Mouse (Mus musculus) lung, postnatal 0 days (tissue): ENCODE measurements around the gene Mab21l1. TPM values are rescaled to one million over a fixed set of nuclear protein-coding genes. Genes with fewer than 3 reads are reported as not detected.
A peak's percentile ranks its signal among the peaks of the same experiment; 100 is the strongest.

Source experiments
- ATAC-seq: fragments of 200-750 bp; cut with Nextera tagmentation; 2 replicates; pipeline ENCODE4 v1.8.0; 2017; ENCODE audit warnings: moderate library complexity
- DNase-seq: peaks from one replicate; pipeline ENCODE4 v3.0.0-alpha.2; 2016; ENCODE audit warnings: low spot score
- H3K27ac ChIP-seq: fragments of 300-500 bp; sonication (generic); 2 replicates; pipeline ENCODE4 v1.5.1; 2014; ENCODE audit warnings: antibody characterized with exemption, mild to moderate bottlenecking, low read length, mixed read lengths
- H3K27me3 ChIP-seq: fragments of 300-500 bp; sonication (generic); replicated peaks from 2 replicates; pipeline ENCODE4 v1.6.1; 2014; ENCODE audit warnings: low read length, mixed read lengths; ENCODE audit not compliant: insufficient read depth
- H3K36me3 ChIP-seq: fragments of 300-500 bp; sonication (generic); 2 replicates; pipeline ENCODE4 v1.6.1; 2014; ENCODE audit warnings: low read length, mixed read lengths; ENCODE audit not compliant: insufficient read depth
- H3K4me1 ChIP-seq: fragments of 300-500 bp; sonication (generic); 2 replicates; pipeline ENCODE4 v1.6.1; 2014; ENCODE audit warnings: antibody characterized with exemption, low read depth, low read length, mixed read lengths; ENCODE audit not compliant: insufficient read depth
- H3K4me2 ChIP-seq: fragments of 300-500 bp; sonication (generic); replicated peaks from 2 replicates; pipeline ENCODE4 v1.6.1; 2014; ENCODE audit warnings: low read depth, mild to moderate bottlenecking, low read length, moderate library complexity, mixed read lengths
- H3K4me3 ChIP-seq: fragments of 300-500 bp; sonication (generic); 2 replicates; pipeline ENCODE4 v1.5.1; 2014; ENCODE audit warnings: low read depth, low read length
- H3K9ac ChIP-seq: fragments of 300-500 bp; sonication (generic); replicated peaks from 2 replicates; pipeline ENCODE4 v1.6.1; 2014; ENCODE audit warnings: low read depth, mild to moderate bottlenecking
- H3K9me3 ChIP-seq: fragments of 300-500 bp; sonication (generic); 2 replicates; pipeline ENCODE4 v1.6.1; 2016; ENCODE audit warnings: low read length, mixed read lengths
- CTCF ChIP-seq: IDR thresholded peaks from 2 replicates; pipeline ENCODE4 v1.5.1; 2016; ENCODE audit warnings: antibody characterized with exemption, mild to moderate bottlenecking
- EP300 ChIP-seq: IDR thresholded peaks from 2 replicates; pipeline ENCODE4 v1.6.1; 2016; ENCODE audit warnings: antibody characterized with exemption, mild to moderate bottlenecking, control low read depth
- WGBS: fragments of 180-500 bp; shearing (Covaris S2); extraction: QIAGEN DNeasy Blood & Tissue Kit; methylation state at CpG from one replicate; pipeline ENCODE4 v1.1.7; 2014; 5-methylcytosine and 5-hydroxymethylcytosine counted together
- polyA plus RNA-seq: library from polyadenylated mRNA; unstranded; fragments of >200 nt; fragmentation: Nextera tagmentation; extraction: Ambion mirVana; gene quantifications from 2 replicates; pipeline ENCODE4 v1.2.1, GENCODE M21; 2015

Mab21l1 gene
- polyA plus RNA-seq, 1 experiment from 2014 or later = not detected

DNA sequence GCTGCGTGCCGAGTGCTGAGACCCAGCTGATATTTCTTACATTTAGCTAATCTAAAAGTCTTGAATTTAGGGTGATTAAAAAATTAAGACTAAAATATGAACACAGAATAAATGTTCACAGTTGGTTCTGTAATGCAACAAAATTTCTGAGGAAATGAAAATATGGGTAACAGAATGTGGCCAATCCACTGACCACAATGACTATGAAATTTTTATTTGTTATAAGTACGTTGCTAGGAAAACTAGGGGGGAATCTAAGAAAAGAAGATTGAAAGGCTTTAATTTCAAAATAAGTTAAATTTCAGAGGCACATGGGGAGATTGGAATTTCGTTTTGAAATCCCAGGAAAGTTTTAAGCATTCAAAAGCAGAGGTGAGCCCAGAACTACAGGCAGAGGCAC, 8.3 kb downstream of the Mab21l1 start:
- H3K4me2 ChIP-seq = no peak overlapping the region
- no peak overlapping the region for H3K9ac ChIP-seq
- 84% methylated on average over 4 of the region's 4 CpGs for WGBS
- peaks cover 6% of the 10 kb centered on the region; the same call in 1 of the 2 replicates for H3K27me3 ChIP-seq
- H3K36me3 ChIP-seq = no peaks in the 10 kb centered on the region
- no peak for TF ChIP-seq EP300
- no peak for TF ChIP-seq CTCF
- H3K27ac ChIP-seq = no peak overlapping the region
- no peak for DNase-seq
- H3K4me3 ChIP-seq = no peak overlapping the region
- H3K9me3 ChIP-seq = no peaks in the 10 kb centered on the region
- ATAC-seq = no peak
- no peaks in the 10 kb centered on the region for H3K4me1 ChIP-seq

DNA sequence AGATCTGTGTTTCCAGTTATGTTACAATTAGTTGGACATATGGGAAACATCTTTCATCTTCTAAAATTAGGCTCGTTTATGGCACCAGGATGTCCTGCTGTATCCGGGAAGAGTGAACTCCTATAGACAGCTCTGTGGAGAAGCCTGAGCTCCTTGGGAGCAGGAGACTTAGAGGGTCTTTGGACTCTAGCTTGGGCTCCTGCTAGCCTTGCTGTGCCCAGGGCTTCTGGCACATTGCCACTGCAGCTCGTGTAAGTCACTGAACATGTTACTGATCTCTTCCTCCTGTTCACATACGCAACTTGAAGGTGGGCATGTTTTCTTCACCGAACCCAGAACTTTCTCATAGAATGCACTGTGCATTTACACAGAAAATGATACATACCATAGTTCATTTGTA, 9.9 kb downstream of the Mab21l1 start:
- Histone ChIP-seq H3K4me3 (no peak overlapping the region), H3K9ac (no peak overlapping the region), H3K4me1 (no peaks in the 10 kb centered on the region), H3K36me3 (no peaks in the 10 kb centered on the region), H3K27ac (no peak overlapping the region), H3K4me2 (no peak overlapping the region), H3K27me3 (no peaks in the 10 kb centered on the region), H3K9me3 (no peaks in the 10 kb centered on the region)
- no peak for TF ChIP-seq CTCF
- no peak for TF ChIP-seq EP300
- ATAC-seq = no peak
- WGBS = 58% methylated on average over 5 of the region's 5 CpGs
- DNase-seq = no peak

DNA sequence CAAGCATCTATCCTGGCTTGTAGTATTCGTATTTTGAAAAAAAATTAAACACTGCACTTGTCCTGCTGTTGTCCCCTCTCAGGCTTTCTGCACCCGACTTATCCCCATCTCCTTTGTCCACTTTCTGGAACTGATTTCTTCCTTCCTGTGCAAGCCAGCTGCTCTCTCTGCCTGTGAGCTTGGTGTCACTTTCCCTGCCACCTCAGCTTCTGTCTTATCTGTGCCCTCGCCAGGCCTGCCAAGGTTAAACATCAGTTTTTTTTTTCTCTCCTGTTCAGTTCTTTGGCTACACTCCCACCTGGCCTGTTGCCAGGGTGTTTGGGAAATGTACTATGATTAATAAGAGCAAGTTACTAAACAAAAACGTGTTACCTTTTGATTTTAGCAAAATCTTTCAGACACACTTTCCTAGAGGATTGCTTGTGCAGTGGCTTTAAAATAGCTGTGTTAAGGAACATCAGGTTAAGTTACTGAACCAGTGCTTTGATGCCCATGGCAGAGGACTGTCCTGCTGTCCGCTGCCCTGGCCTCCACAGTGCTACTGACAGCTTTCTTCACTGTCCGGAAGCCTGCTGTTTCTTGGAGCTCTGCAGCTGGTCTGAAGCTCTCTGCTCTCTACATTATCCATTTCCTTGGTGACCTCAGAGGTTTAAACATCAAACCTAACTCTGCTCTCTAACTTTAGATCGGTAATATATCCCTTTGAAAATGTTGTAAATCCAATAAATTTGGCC, 11.7 kb downstream of the Mab21l1 start:
- no peak overlapping the region for H3K4me2 ChIP-seq
- no peak overlapping the region for H3K9ac ChIP-seq

DNA sequence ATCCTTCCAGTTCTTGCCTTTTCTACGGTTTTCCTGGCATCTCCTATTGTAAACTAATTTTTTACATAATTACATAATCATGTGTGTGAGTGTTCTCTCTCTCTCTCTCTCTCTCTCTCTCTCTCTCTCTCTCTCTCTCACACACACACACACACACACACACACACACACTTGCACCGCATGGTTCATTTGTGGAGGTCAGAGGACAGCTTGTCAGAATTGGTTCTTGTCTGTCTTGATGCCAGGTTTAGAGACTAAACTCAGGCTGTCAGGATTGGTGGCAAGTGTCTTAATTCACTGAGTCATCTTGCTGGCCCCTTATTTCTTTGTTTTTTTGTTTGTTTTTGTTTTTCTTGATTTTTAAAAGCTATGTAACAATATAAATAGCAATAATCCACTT, 12.5 kb downstream of the Mab21l1 start:
- no peak overlapping the region for H3K9ac ChIP-seq
- H3K27ac ChIP-seq = no peak overlapping the region
- H3K27me3 ChIP-seq = no peaks in the 10 kb centered on the region
- no peak for TF ChIP-seq CTCF
- no peak for TF ChIP-seq EP300
- H3K9me3 ChIP-seq = no peaks in the 10 kb centered on the region
- no peak overlapping the region for H3K4me3 ChIP-seq
- ATAC-seq = no peak
- no peaks in the 10 kb centered on the region for H3K4me1 ChIP-seq
- DNase-seq = no peak
- WGBS = 42% methylated on average over 2 of the region's 2 CpGs
- no peaks in the 10 kb centered on the region for H3K36me3 ChIP-seq
- H3K4me2 ChIP-seq = no peak overlapping the region

More for the DNA sequence above, 11.7 kb downstream of the Mab21l1 start:
- no peaks in the 10 kb centered on the region for H3K27me3 ChIP-seq
- no peak overlapping the region for H3K4me3 ChIP-seq
- TF ChIP-seq EP300 (no peak), CTCF (no peak)
- H3K36me3 ChIP-seq = no peaks in the 10 kb centered on the region
- H3K9me3 ChIP-seq = no peaks in the 10 kb centered on the region
- no peak overlapping the region for H3K27ac ChIP-seq
- 27% methylated on average over 7 of the region's 7 CpGs for WGBS
- peak; percentile 9; the same call in 1 of the 2 replicates for ATAC-seq
- H3K4me1 ChIP-seq = no peaks in the 10 kb centered on the region
- peak; percentile 24 for DNase-seq

DNA sequence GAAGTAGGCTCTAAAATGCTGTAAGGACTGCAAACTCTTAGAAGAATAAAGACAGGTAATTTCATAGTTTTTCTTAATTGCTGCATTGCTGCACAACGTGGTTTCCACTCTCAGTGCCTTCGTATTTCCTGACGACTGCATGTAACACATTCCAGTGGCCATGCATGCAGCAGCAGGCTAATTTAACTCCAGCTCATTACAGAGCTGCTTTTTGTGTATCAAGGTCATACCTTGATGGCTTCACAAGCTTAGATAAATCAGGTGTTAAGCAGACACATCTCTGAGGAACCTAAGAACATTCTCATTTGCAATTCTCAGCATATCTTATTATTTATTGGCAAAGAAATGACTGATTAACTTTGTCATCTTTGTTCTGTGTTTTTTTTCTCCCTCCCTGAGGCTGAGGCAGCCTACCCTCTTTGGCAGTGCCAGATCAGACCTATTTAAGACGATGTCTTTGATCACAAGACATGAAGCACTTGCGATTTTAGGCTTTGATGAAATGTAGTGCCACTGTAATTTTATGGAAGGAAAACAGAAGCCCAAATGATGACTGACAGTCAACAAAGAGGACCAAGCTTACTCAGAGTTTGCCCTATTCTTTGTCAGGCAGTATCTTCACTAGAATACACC, 32.8 kb downstream of the Mab21l1 start:
- H3K9ac ChIP-seq = no peak overlapping the region
- 71% methylated on average over 5 of the region's 5 CpGs for WGBS

DNA sequence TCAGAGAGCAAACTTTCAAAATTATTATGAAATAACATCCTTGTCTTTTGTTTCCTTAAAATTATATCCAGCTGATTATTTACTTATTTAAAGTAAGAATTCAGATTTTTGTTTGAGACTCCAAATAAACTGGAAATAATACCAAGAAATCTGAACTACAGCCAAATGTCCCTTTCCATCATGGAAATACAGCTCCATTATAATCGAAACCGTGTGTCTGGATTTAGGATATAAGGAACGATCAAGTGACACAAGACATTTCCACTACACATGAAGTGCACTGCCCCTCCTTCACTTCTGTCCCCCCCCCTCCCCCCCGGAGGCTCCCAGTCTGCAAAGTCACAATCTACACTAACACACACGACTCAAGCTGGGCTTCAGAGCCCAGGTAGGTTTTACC, 33.8 kb downstream of the Mab21l1 start:
- 55% methylated on average over 5 of the region's 5 CpGs for WGBS
- TF ChIP-seq EP300 (no peak), CTCF (no peak)
- Histone ChIP-seq H3K4me2 (no peak overlapping the region), H3K4me3 (no peak overlapping the region), H3K9me3 (no peaks in the 10 kb centered on the region), H3K27me3 (no peaks in the 10 kb centered on the region), H3K4me1 (peaks cover 3% of the 10 kb centered on the region), H3K36me3 (no peaks in the 10 kb centered on the region), H3K9ac (no peak overlapping the region), H3K27ac (no peak overlapping the region)
- ATAC-seq = no peak
- no peak for DNase-seq

More for the DNA sequence above, 32.8 kb downstream of the Mab21l1 start:
- no peaks in the 10 kb centered on the region for H3K27me3 ChIP-seq
- no peaks in the 10 kb centered on the region for H3K9me3 ChIP-seq
- H3K4me2 ChIP-seq = no peak overlapping the region
- peaks cover 3% of the 10 kb centered on the region for H3K4me1 ChIP-seq
- H3K4me3 ChIP-seq = no peak overlapping the region
- TF ChIP-seq EP300 = no peak
- TF ChIP-seq CTCF = no peak
- H3K36me3 ChIP-seq = no peaks in the 10 kb centered on the region
- DNase-seq (no peak), ATAC-seq (no peak)
- H3K27ac ChIP-seq = no peak overlapping the region
